Mouse (Mus musculus): Measurements from ENCODE around the gene Rnaseh2a. TPM values are rescaled to one million over a fixed set of nuclear protein-coding genes. Genes with fewer than 3 reads are reported as not detected.

Gene Rnaseh2a
- total and polyA plus RNA-seq, 3 experiments: 105 to 109 TPM; not detected in 1

DNA sequence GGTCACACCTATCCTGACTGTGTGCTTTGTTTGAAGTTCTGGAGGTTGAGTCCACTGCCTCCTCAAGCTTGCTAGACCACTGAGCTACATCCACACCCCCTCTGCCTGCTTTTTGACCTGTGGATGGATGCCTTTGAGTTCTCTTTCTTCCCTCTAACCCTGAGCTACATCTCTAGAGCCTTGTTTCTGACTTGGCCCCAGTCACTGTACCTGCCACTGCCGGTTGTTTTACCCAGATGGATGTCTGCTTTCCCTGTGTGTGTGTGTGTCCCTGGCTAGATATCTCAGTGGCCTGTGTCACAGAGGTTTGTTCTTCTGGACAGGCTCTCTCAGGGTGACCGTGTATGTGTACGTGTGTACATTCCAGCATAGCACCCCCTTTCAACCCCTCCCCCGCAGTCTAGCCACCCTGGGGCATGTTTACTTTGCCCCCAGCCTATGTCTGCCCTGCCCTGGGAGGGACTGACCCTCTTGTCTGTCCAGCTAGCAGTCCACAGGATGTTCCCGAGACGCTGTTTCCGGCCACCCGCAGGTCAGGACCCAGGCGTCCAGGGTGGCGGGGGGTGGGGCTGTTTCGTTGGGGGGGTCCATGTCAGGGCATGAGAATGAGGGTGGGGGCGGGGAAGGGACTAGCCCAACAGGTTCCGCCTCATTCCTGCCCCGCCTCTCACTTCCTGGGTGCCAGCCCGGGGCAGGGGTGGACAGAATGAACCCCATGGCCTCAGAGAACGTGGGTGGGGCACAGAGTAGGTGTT, 14.9 kb upstream of the Rnaseh2a start:
- DNase-seq (ENCODE audit: low read depth, low spot score): no peak

DNA sequence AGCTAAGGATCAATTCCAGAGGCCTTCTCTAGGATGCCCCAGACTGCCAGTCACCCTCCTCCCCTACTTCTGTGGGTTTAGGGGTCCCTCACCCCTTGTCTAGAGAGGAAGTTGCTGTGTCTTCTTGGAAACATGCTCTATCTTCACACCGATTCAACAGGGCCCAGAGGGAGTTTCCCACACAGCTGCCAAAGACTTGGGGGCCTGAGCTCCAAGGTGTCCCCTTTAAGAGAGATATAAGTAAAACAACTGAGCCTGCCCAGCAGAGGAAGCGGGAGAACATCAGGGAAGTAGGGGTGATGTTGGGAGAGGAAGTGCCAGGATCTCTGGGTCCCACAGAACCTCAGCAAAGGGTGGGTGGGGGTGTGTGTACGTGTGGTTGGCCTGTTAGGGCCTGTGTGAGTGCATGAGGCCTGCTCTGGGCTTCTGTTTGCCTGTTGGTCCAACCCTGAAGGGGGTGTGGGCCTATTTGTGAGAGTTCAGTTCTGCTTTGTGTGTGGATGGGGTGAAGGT, 13.0 kb upstream of the Rnaseh2a start:
- H3K4me1 ChIP-seq (ENCODE audit: control insufficient read depth in 1 of 2, insufficient read depth in 2 of 2, low read length in 2 of 2): peaks cover 11 to 63% of the 10 kb centered on the region in 2 experiments
- peak; percentile 84 for DNase-seq (ENCODE audit: low read depth, low spot score)
- peaks cover 0 to 48% of the 10 kb centered on the region in 2 experiments; a peak in 2 of 4 replicates for H3K36me3 ChIP-seq (ENCODE audit: control insufficient read depth in 1 of 2, insufficient read depth in 2 of 2, low read length in 2 of 2)
- H3K27ac ChIP-seq (ENCODE audit: control insufficient read depth, low read depth, low read length): peak overlapping the region; percentile 99
- peak overlapping the region; percentile 83 for H3K9ac ChIP-seq (ENCODE audit: control insufficient read depth, low read depth, low read length, poor library complexity, severe bottlenecking)
- peaks cover 16% of the 10 kb centered on the region for H3K79me2 ChIP-seq (ENCODE audit: control insufficient read depth, insufficient read depth, low read length, poor library complexity)
- no peaks in the 10 kb centered on the region for H3K27me3 ChIP-seq (ENCODE audit: control insufficient read depth in 1 of 2, insufficient read depth in 2 of 2, low read length in 2 of 2)
- no peak overlapping the region for H3K4me3 ChIP-seq (ENCODE audit: control insufficient read depth in 1 of 2, insufficient read depth in 1 of 2, low read depth in 2 of 2, low read length in 2 of 2)
- H3K9me3 ChIP-seq (replicated peaks; ENCODE audit: insufficient read depth, low read length): no peaks in the 10 kb centered on the region
- TF ChIP-seq NELFE (IDR thresholded peaks at IDR 0.05; ENCODE audit: low read depth, low read length): no peak
- TF ChIP-seq SIN3A (IDR thresholded peaks at IDR 0.05; ENCODE audit: low read length): peak; percentile 50; the same call in 1 of the 2 replicates
- no peak for TF ChIP-seq ZMIZ1 (IDR thresholded peaks at IDR 0.05; ENCODE audit: low read depth, low read length)
- TF ChIP-seq POLR2AphosphoS5 (IDR thresholded peaks at IDR 0.05; ENCODE audit: borderline replicate concordance, low read depth, low read length): no peak
- peak; percentile 64; the same call in 1 of the 2 replicates for TF ChIP-seq MYC (IDR thresholded peaks at IDR 0.05; ENCODE audit: low read depth, low read length)
- TF ChIP-seq NRF1 (IDR thresholded peaks at IDR 0.05; ENCODE audit: insufficient read depth, low read depth, low read length, poor library complexity, severe bottlenecking): no peak
- peak in 1 of 2 experiments; percentile 24; a peak in 1 of 4 replicates for TF ChIP-seq EP300 (IDR thresholded peaks at IDR 0.05; ENCODE audit: low read depth in 1 of 2, low read length in 2 of 2)
- no peak for TF ChIP-seq JUND (IDR thresholded peaks at IDR 0.05; ENCODE audit: low read depth, low read length)
- TF ChIP-seq ZC3H11A (IDR thresholded peaks at IDR 0.05; ENCODE audit: low read depth, low read length): no peak
- TF ChIP-seq MAX (IDR thresholded peaks at IDR 0.05; ENCODE audit: low read length): no peak
- peak; percentile 32; the same call in 1 of the 2 replicates for TF ChIP-seq TAL1 (IDR thresholded peaks at IDR 0.05; ENCODE audit: low read length)
- no peak for TF ChIP-seq POLR2AphosphoS2 (IDR thresholded peaks at IDR 0.05; ENCODE audit: low read length)
- no peak for TF ChIP-seq RAD21 (IDR thresholded peaks at IDR 0.05; ENCODE audit: low read depth, low read length)
- 0 out of 2 replicates have a peak, but pooled peaks have one; percentile 10 for TF ChIP-seq TBP (IDR thresholded peaks at IDR 0.05; ENCODE audit: low read depth, low read length)
- no peak for TF ChIP-seq CTCF (IDR thresholded peaks at IDR 0.05 in 2 of 3, conservative IDR thresholded peaks at IDR 0.05 in 1 of 3; ENCODE audit: control insufficient read depth in 1 of 3, insufficient read depth in 1 of 3, low read depth in 2 of 3, low read length in 3 of 3, poor library complexity in 1 of 3, severe bottlenecking in 1 of 3)
- TF ChIP-seq SMC3 (IDR thresholded peaks at IDR 0.05; ENCODE audit: low read depth, low read length): no peak
- no peak for TF ChIP-seq ZNF384 (IDR thresholded peaks at IDR 0.05; ENCODE audit: low read depth, low read length)
- no peak for TF ChIP-seq MAFK (IDR thresholded peaks at IDR 0.05; ENCODE audit: borderline replicate concordance, low read depth, low read length)
- no peak for TF ChIP-seq RCOR1 (IDR thresholded peaks at IDR 0.05; ENCODE audit: low read depth, low read length)
- TF ChIP-seq MXI1 (IDR thresholded peaks at IDR 0.05; ENCODE audit: low read depth, low read length): no peak
- TF ChIP-seq POLR2A (IDR thresholded peaks at IDR 0.05; ENCODE audit: control insufficient read depth in 1 of 2, insufficient read depth in 1 of 2, low read depth in 1 of 2, low read length in 2 of 2, poor library complexity in 1 of 2): peak in 1 of 2 experiments; percentile 40; a peak in 1 of 4 replicates
- no peak for TF ChIP-seq USF1 (IDR thresholded peaks at IDR 0.05; ENCODE audit: low read depth, low read length)
- TF ChIP-seq USF2 (IDR thresholded peaks at IDR 0.05; ENCODE audit: borderline replicate concordance in 1 of 2, insufficient read depth in 1 of 2, low read depth in 1 of 2, low read length in 2 of 2): no peak
- TF ChIP-seq TCF12 (IDR thresholded peaks at IDR 0.05; ENCODE audit: low read depth, low read length): peak; percentile 24; the same call in 1 of the 2 replicates
- no peak for TF ChIP-seq MEF2A (IDR thresholded peaks at IDR 0.05; ENCODE audit: extremely low read depth, insufficient replicate concordance, low read depth, low read length, poor library complexity, severe bottlenecking)

More for the DNA sequence above, 14.9 kb upstream of the Rnaseh2a start:
- Histone ChIP-seq H3K27me3 (ENCODE audit: control insufficient read depth in 1 of 2, insufficient read depth in 2 of 2, low read length in 2 of 2) (no peaks in the 10 kb centered on the region), H3K79me2 (ENCODE audit: control insufficient read depth, insufficient read depth, low read length, poor library complexity) (peaks cover 6% of the 10 kb centered on the region; the same call in 1 of the 2 replicates), H3K4me1 (ENCODE audit: control insufficient read depth in 1 of 2, insufficient read depth in 2 of 2, low read length in 2 of 2) (peaks cover 11 to 61% of the 10 kb centered on the region in 2 experiments), H3K27ac (ENCODE audit: control insufficient read depth, low read depth, low read length) (peak overlapping the region; percentile 91), H3K36me3 (ENCODE audit: control insufficient read depth in 1 of 2, insufficient read depth in 2 of 2, low read length in 2 of 2) (peaks cover 0 to 50% of the 10 kb centered on the region in 2 experiments; a peak in 2 of 4 replicates), H3K9me3 (replicated peaks; ENCODE audit: insufficient read depth, low read length) (no peaks in the 10 kb centered on the region), H3K4me3 (ENCODE audit: control insufficient read depth in 1 of 2, insufficient read depth in 1 of 2, low read depth in 2 of 2, low read length in 2 of 2) (peak overlapping the region in 1 of 2 experiments; percentile 65; a peak in 2 of 4 replicates), H3K9ac (ENCODE audit: control insufficient read depth, low read depth, low read length, poor library complexity, severe bottlenecking) (peak overlapping the region; percentile 88)
- TF ChIP-seq NRF1 (IDR thresholded peaks at IDR 0.05; ENCODE audit: insufficient read depth, low read depth, low read length, poor library complexity, severe bottlenecking) (no peak), ETS1 (IDR thresholded peaks at IDR 0.05; ENCODE audit: low read depth, low read length) (no peak), MAZ (IDR thresholded peaks at IDR 0.05; ENCODE audit: low read depth, low read length) (no peak), ELF1 (IDR thresholded peaks at IDR 0.05; ENCODE audit: low read depth, low read length) (no peak), HCFC1 (IDR thresholded peaks at IDR 0.05; ENCODE audit: low read depth, low read length) (no peak), POLR2AphosphoS5 (IDR thresholded peaks at IDR 0.05; ENCODE audit: borderline replicate concordance, low read depth, low read length) (no peak), JUND (IDR thresholded peaks at IDR 0.05; ENCODE audit: low read depth, low read length) (no peak), POLR2A (IDR thresholded peaks at IDR 0.05; ENCODE audit: control insufficient read depth in 1 of 2, insufficient read depth in 1 of 2, low read depth in 1 of 2, low read length in 2 of 2, poor library complexity in 1 of 2) (0 out of 4 replicates have a peak, but pooled peaks of 1 of the 2 experiments have one; percentile 26), MEF2A (IDR thresholded peaks at IDR 0.05; ENCODE audit: extremely low read depth, insufficient replicate concordance, low read depth, low read length, poor library complexity, severe bottlenecking) (no peak)

Data from MEL (cell line).